Mouse (Mus musculus) midbrain, embryonic 16.5 days (tissue): Measurements from ENCODE around the gene Pex16. TPM values are rescaled to one million over a fixed set of nuclear protein-coding genes. Genes with fewer than 3 reads are reported as not detected.
A peak's percentile ranks its signal among the peaks of the same experiment; 100 is the strongest.

ENCODE experiments used
- ATAC-seq: fragments of 200-750 bp; cut with Nextera tagmentation; 2 replicates; pipeline ENCODE4 v1.8.0; 2017; ENCODE audit warnings: moderate TSS enrichment
- H3K27ac ChIP-seq: fragments of 300-500 bp; sonication (generic); 2 replicates; pipeline ENCODE4 v1.5.1; 2014; ENCODE audit warnings: mild to moderate bottlenecking, low read length, mixed read lengths
- H3K27me3 ChIP-seq: fragments of 300-500 bp; sonication (generic); 2 replicates; pipeline ENCODE4 v1.6.1; 2014; ENCODE audit warnings: low read depth, low read length, mixed read lengths; ENCODE audit not compliant: control insufficient read depth, insufficient read depth
- H3K36me3 ChIP-seq: fragments of 300-500 bp; sonication (generic); 2 replicates; pipeline ENCODE4 v1.6.1; 2014; ENCODE audit warnings: mild to moderate bottlenecking, low read length, moderate library complexity, mixed read lengths; ENCODE audit not compliant: control insufficient read depth, insufficient read depth
- H3K4me1 ChIP-seq: fragments of 300-500 bp; sonication (generic); 2 replicates; pipeline ENCODE4 v1.6.1; 2014; ENCODE audit warnings: mild to moderate bottlenecking, low read length, mixed read lengths; ENCODE audit not compliant: control insufficient read depth, insufficient read depth
- H3K4me2 ChIP-seq: fragments of 300-500 bp; sonication (generic); 2 replicates; pipeline ENCODE4 v1.6.1; 2014; ENCODE audit warnings: mild to moderate bottlenecking, low read length, mixed read lengths
- H3K4me3 ChIP-seq: fragments of 300-500 bp; sonication (generic); 2 replicates; pipeline ENCODE4 v1.5.1; 2014; ENCODE audit warnings: low read depth, mild to moderate bottlenecking, low read length, moderate library complexity, mixed read lengths
- H3K9ac ChIP-seq: fragments of 300-500 bp; sonication (generic); 2 replicates; pipeline ENCODE4 v1.6.1; 2014; ENCODE audit warnings: low read depth, low read length, mixed read lengths
- H3K9me3 ChIP-seq: fragments of 300-500 bp; sonication (generic); replicated peaks from 2 replicates; pipeline ENCODE4 v1.6.1; 2014; ENCODE audit warnings: mild to moderate bottlenecking, low read length, mixed read lengths; ENCODE audit not compliant: control insufficient read depth, poor library complexity, severe bottlenecking
- WGBS: fragments of 180-500 bp; shearing (Covaris S2); extraction: QIAGEN DNeasy Blood & Tissue Kit; methylation state at CpG from one replicate; pipeline ENCODE4 v1.1.7; 2014; 5-methylcytosine and 5-hydroxymethylcytosine counted together
- polyA plus RNA-seq: library from polyadenylated mRNA; unstranded; fragments of >200 nt; fragmentation: Nextera tagmentation; extraction: Ambion mirVana; gene quantifications from 2 replicates; pipeline ENCODE4 v1.2.1, GENCODE M21; 2015

Gene Pex16
- polyA plus RNA-seq = 39.7 and 40.1 TPM in 2 replicates

GRCm38 (mm10) chr2:92374514-92374913 lies at the start of gene Pex16, which contains the start of gene Large2:
Gene Pex16 (plus strand): TSS chr2:92374676.
Gene Large2 (minus strand): TSS chr2:92374869.
- peak; percentile 37 for ATAC-seq
- Histone ChIP-seq H3K9ac (peak within 1 kb of the TSS; percentile 76), H3K36me3 (peaks cover 17% of the 10 kb centered on the region; the same call in 1 of the 2 replicates), H3K4me2 (peak within 1 kb of the TSS; percentile 87), H3K9me3 (no peaks in the 10 kb centered on the region), H3K27ac (peak within 1 kb of the TSS; percentile 84), H3K27me3 (peaks cover 5% of the 10 kb centered on the region; the same call in 1 of the 2 replicates), H3K4me3 (peak within 1 kb of the TSS; percentile 65), H3K4me1 (peaks cover 36% of the 10 kb centered on the region)
- WGBS = 4% methylated on average over 16 of the region's 16 CpGs

- no peak for ATAC-seq
- Histone ChIP-seq H3K9me3 (no peaks in the 10 kb centered on the region), H3K27me3 (no peaks in the 10 kb centered on the region), H3K4me3 (no peak overlapping the region), H3K9ac (no peak overlapping the region), H3K36me3 (peaks cover 6% of the 10 kb centered on the region), H3K4me2 (no peak overlapping the region), H3K4me1 (no peaks in the 10 kb centered on the region), H3K27ac (no peak overlapping the region)
- WGBS = 89% methylated on average over 7 of the region's 7 CpGs
Measured at GRCm38 (mm10) chr2:92325676-92326075, 48.8 kb upstream of the Pex16 start.

GRCm38 (mm10) chr2:92326221-92326620 lies 48.3 kb upstream of the Pex16 start:
- Histone ChIP-seq H3K9me3 (no peaks in the 10 kb centered on the region), H3K4me1 (no peaks in the 10 kb centered on the region)

GRCm38 (mm10) chr2:92327601-92328000 lies 46.9 kb upstream of the Pex16 start:
- Histone ChIP-seq H3K4me3 (no peak overlapping the region), H3K4me2 (no peak overlapping the region), H3K9me3 (no peaks in the 10 kb centered on the region), H3K36me3 (peaks cover 6% of the 10 kb centered on the region), H3K27ac (no peak overlapping the region), H3K27me3 (no peaks in the 10 kb centered on the region), H3K4me1 (no peaks in the 10 kb centered on the region), H3K9ac (no peak overlapping the region)
- 94% methylated on average over 4 of the region's 4 CpGs for WGBS
- no peak for ATAC-seq

More at GRCm38 (mm10) chr2:92326221-92326620, 48.3 kb upstream of the Pex16 start:
- no peak overlapping the region for H3K9ac ChIP-seq
- no peaks in the 10 kb centered on the region for H3K27me3 ChIP-seq
- peaks cover 6% of the 10 kb centered on the region for H3K36me3 ChIP-seq
- ATAC-seq = no peak
- 87% methylated on average over 1 of the region's 1 CpGs for WGBS
- no peak overlapping the region for H3K4me2 ChIP-seq
- H3K4me3 ChIP-seq = no peak overlapping the region
- H3K27ac ChIP-seq = no peak overlapping the region

GRCm38 (mm10) chr2:92328206-92328605 lies 46.3 kb upstream of the Pex16 start:
- no peaks in the 10 kb centered on the region for H3K9me3 ChIP-seq
- no peak overlapping the region for H3K27ac ChIP-seq
- H3K27me3 ChIP-seq = no peaks in the 10 kb centered on the region
- no peaks in the 10 kb centered on the region for H3K4me1 ChIP-seq
- H3K4me3 ChIP-seq = no peak overlapping the region
- no peak for ATAC-seq
- no peak overlapping the region for H3K9ac ChIP-seq
- WGBS = 95% methylated on average over 8 of the region's 8 CpGs
- no peak overlapping the region for H3K4me2 ChIP-seq
- peaks cover 6% of the 10 kb centered on the region for H3K36me3 ChIP-seq

GRCm38 (mm10) chr2:92330840-92331239 lies 43.6 kb upstream of the Pex16 start:
- no peak for ATAC-seq
- Histone ChIP-seq H3K4me2 (no peak overlapping the region), H3K27ac (no peak overlapping the region), H3K9ac (no peak overlapping the region), H3K4me1 (no peaks in the 10 kb centered on the region), H3K9me3 (no peaks in the 10 kb centered on the region), H3K36me3 (peaks cover 6% of the 10 kb centered on the region), H3K27me3 (no peaks in the 10 kb centered on the region), H3K4me3 (no peak overlapping the region)
- 56% methylated on average over 2 of the region's 2 CpGs for WGBS

- Histone ChIP-seq H3K4me2 (no peak overlapping the region), H3K27ac (no peak overlapping the region), H3K27me3 (no peaks in the 10 kb centered on the region), H3K9ac (no peak overlapping the region), H3K9me3 (no peaks in the 10 kb centered on the region), H3K4me3 (no peak overlapping the region), H3K4me1 (no peaks in the 10 kb centered on the region), H3K36me3 (peaks cover 6% of the 10 kb centered on the region)
- ATAC-seq = peak; percentile 45; the same call in 1 of the 2 replicates
- WGBS = 74% methylated on average over 2 of the region's 2 CpGs
Measured at GRCm38 (mm10) chr2:92331410-92331809, 43.1 kb upstream of the Pex16 start.

- no peak overlapping the region for H3K4me2 ChIP-seq
- H3K9ac ChIP-seq = no peak overlapping the region
- no peaks in the 10 kb centered on the region for H3K27me3 ChIP-seq
- no peak overlapping the region for H3K4me3 ChIP-seq
- no peaks in the 10 kb centered on the region for H3K4me1 ChIP-seq
- no peak for ATAC-seq
- WGBS = 91% methylated on average over 2 of the region's 2 CpGs
- H3K9me3 ChIP-seq = no peaks in the 10 kb centered on the region
- no peak overlapping the region for H3K27ac ChIP-seq
- peaks cover 6% of the 10 kb centered on the region for H3K36me3 ChIP-seq
Measured at GRCm38 (mm10) chr2:92331871-92332270, 42.6 kb upstream of the Pex16 start.

- no peak overlapping the region for H3K4me3 ChIP-seq
- no peaks in the 10 kb centered on the region for H3K4me1 ChIP-seq
- no peaks in the 10 kb centered on the region for H3K27me3 ChIP-seq
- no peak overlapping the region for H3K4me2 ChIP-seq
- no peak overlapping the region for H3K27ac ChIP-seq
- no peaks in the 10 kb centered on the region for H3K9me3 ChIP-seq
- ATAC-seq = no peak
- H3K9ac ChIP-seq = no peak overlapping the region
- peaks cover 5% of the 10 kb centered on the region for H3K36me3 ChIP-seq
Measured at GRCm38 (mm10) chr2:92342418-92342817, 32.1 kb upstream of the Pex16 start.
